Mouse (Mus musculus) small intestine, adult 2 months (tissue): ENCODE data around the gene Gucy2g. TPM values are rescaled to one million over a fixed set of nuclear protein-coding genes. Genes with fewer than 3 reads are reported as not detected.
"Not testable (repeated sequence)": the region's sequence is repeated elsewhere in the genome, so short reads cannot be mapped to it uniquely, and the experiment has no call there.

ENCODE experiments used
- H3K27ac ChIP-seq: fragments of 200-500 bp; 2 replicates; pipeline ENCODE4 v1.5.1; 2012; ENCODE audit warnings: low read depth, low read length, control low read depth, inconsistent platforms; ENCODE audit not compliant: insufficient read depth
- H3K27me3 ChIP-seq: fragments of 200-500 bp; 2 replicates; pipeline ENCODE4 v1.6.1; 2012; ENCODE audit warnings: mild to moderate bottlenecking, moderate library complexity, low read length, inconsistent platforms; ENCODE audit not compliant: control insufficient read depth, insufficient read depth
- H3K36me3 ChIP-seq: fragments of 200-500 bp; 2 replicates; pipeline ENCODE4 v1.6.1; 2012; ENCODE audit warnings: mild to moderate bottlenecking, low read length, control low read depth, inconsistent platforms; ENCODE audit not compliant: control insufficient read depth, insufficient read depth
- H3K4me1 ChIP-seq: fragments of 200-500 bp; 2 replicates; pipeline ENCODE4 v1.6.1; 2012; ENCODE audit warnings: low read length, inconsistent platforms, mixed read lengths; ENCODE audit not compliant: control insufficient read depth, insufficient read depth, insufficient read length
- H3K4me3 ChIP-seq: fragments of 200-500 bp; 2 replicates; pipeline ENCODE4 v1.5.1; 2012; ENCODE audit warnings: low read depth, mild to moderate bottlenecking, control low read depth, inconsistent platforms, low read length, moderate library complexity
- CTCF ChIP-seq: fragments of 200-500 bp; IDR thresholded peaks from 2 replicates; pipeline ENCODE4 v1.5.1; 2012; ENCODE audit warnings: low read depth, mild to moderate bottlenecking, control low read depth, inconsistent platforms, low read length, moderate library complexity, mixed read lengths; ENCODE audit not compliant: insufficient replicate concordance, insufficient read length; ENCODE audit errors: extremely low read depth
- POLR2A ChIP-seq: fragments of 200-500 bp; IDR thresholded peaks from 2 replicates; pipeline ENCODE4 v1.6.1; 2012; ENCODE audit warnings: low read depth, mild to moderate bottlenecking, control low read depth, inconsistent platforms, low read length, moderate library complexity
- WGBS: fragments of 180-500 bp; shearing (Covaris S2); methylation state at CpG from one replicate; pipeline ENCODE4 v1.1.7; 2018; 5-methylcytosine and 5-hydroxymethylcytosine counted together
- polyA plus RNA-seq: library from polyadenylated mRNA; depleted of rRNA; stranded (reverse); fragments of >200 nt; gene quantifications from 2 replicates; pipeline ENCODE4 v1.2.3, GENCODE M21; 2012

The Gucy2g gene
- polyA plus RNA-seq, 1 experiment, result 0.03 TPM

DNA sequence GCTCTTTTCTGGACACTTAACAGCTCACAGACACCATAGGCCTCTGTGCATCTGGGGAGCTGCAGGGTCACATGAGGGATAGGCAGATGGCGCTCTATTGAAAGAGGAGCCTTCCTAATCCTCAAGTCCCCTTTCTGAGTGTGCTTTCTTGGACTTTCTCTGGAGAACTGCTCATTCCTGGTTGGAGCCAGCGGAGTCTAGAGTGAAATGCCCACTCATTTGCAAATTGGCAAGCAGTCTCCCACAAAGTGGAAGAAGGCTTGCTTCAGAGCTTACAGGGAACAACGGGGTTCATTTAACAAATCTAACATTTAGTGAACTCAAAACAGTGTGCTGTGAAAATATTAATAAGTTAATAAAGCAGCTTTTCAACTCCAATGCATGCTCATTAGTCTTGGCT, 63.9 kb downstream of the Gucy2g start:
- TF ChIP-seq CTCF (no peak), POLR2A (no peak)
- no peaks in the 10 kb centered on the region for H3K36me3 ChIP-seq
- WGBS, result 93% methylated on average over 3 of the region's 3 CpGs

GRCm38 (mm10) chr19:55171585-55171984, 69.5 kb downstream of the Gucy2g start:
- 78% methylated on average over 1 of the region's 1 CpGs for WGBS
- TF ChIP-seq CTCF (no peak), POLR2A (no peak)

More for the DNA sequence above, 63.9 kb downstream of the Gucy2g start:
- H3K27ac ChIP-seq, result no peak overlapping the region
- no peaks in the 10 kb centered on the region for H3K27me3 ChIP-seq
- no peaks in the 10 kb centered on the region for H3K4me1 ChIP-seq
- no peak overlapping the region for H3K4me3 ChIP-seq

DNA sequence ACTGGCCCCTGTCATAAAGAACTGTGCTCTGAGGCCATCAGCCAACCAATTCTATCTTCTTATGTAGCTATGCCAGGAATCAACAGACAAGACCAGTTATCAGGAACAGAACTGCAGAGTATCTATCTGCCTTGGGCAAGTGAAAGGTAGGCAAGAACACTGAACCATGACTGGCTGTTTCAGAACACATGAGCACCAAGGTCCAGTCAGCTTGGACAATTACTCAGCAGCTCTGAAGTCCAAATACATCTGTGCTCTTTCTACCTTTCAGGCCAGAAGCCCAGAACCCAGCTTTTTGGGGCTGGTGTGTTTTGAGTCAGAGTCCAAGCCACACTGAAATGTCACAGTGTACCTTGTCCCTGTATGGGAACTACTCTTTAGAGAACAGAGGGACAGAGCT, 70.6 kb downstream of the Gucy2g start:
- H3K4me1 ChIP-seq, result peaks cover 4% of the 10 kb centered on the region; the same call in 1 of the 2 replicates
- H3K27ac ChIP-seq, result no peak overlapping the region
- no peaks in the 10 kb centered on the region for H3K27me3 ChIP-seq
- TF ChIP-seq POLR2A, result no peak
- TF ChIP-seq CTCF, result no peak
- no peak overlapping the region for H3K4me3 ChIP-seq
- H3K36me3 ChIP-seq, result no peaks in the 10 kb centered on the region

More at GRCm38 (mm10) chr19:55171585-55171984, 69.5 kb downstream of the Gucy2g start:
- no peak overlapping the region for H3K27ac ChIP-seq
- H3K4me1 ChIP-seq, result no peaks in the 10 kb centered on the region
- H3K36me3 ChIP-seq, result no peaks in the 10 kb centered on the region
- no peak overlapping the region for H3K4me3 ChIP-seq
- no peaks in the 10 kb centered on the region for H3K27me3 ChIP-seq

DNA sequence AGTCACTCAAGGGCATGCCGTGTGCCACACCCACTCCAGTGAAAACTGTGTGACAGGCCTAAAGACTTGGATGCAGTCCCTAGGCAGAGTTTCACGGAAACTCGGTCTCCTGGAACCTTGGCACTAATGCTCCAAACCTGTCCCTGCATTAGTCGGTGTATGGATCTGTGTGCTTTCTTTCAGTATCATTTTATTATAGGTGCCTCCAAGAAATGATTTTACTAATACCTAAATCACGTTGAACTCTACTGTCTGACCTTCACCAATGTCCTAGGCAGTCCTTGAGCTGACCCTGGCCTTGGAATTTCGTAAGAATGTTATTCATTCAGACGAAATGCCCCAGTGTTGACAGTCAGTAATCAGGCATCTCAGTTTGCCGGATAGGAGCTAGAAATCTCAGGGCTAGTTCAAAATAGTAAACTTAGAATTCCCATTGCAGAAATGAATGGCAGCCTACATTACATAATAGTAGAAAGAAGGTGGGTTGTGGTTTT, 71.8 kb downstream of the Gucy2g start:
- not testable (repeated sequence) for H3K36me3 ChIP-seq, H3K4me3 ChIP-seq, H3K27me3 ChIP-seq, H3K27ac ChIP-seq, H3K4me1 ChIP-seq
- 92% methylated on average over 8 of the region's 8 CpGs for WGBS

- no peaks in the 10 kb centered on the region for H3K27me3 ChIP-seq
- peaks cover 7% of the 10 kb centered on the region; the same call in 1 of the 2 replicates for H3K4me1 ChIP-seq
- WGBS, result 27% methylated on average over 6 of the region's 6 CpGs
- no peaks in the 10 kb centered on the region for H3K36me3 ChIP-seq
- no peak overlapping the region for H3K4me3 ChIP-seq
- TF ChIP-seq CTCF (no peak), POLR2A (no peak)
- no peak overlapping the region for H3K27ac ChIP-seq
These were observed 72.7 kb downstream of the Gucy2g start for GRCm38 (mm10) chr19:55168360-55168759.

- Histone ChIP-seq H3K27me3 (no peaks in the 10 kb centered on the region), H3K4me3 (no peak overlapping the region), H3K27ac (no peak overlapping the region), H3K36me3 (no peaks in the 10 kb centered on the region), H3K4me1 (peaks cover 7% of the 10 kb centered on the region; the same call in 1 of the 2 replicates)
- WGBS, result 38% methylated on average over 2 of the region's 2 CpGs
- TF ChIP-seq POLR2A (no peak), CTCF (no peak)
These were observed 73.3 kb downstream of the Gucy2g start for GRCm38 (mm10) chr19:55167741-55168140.

GRCm38 (mm10) chr19:55166741-55167140, 74.3 kb downstream of the Gucy2g start:
- no peak overlapping the region for H3K27ac ChIP-seq
- TF ChIP-seq POLR2A, result no peak
- no peak for TF ChIP-seq CTCF
- no peaks in the 10 kb centered on the region for H3K36me3 ChIP-seq
- no peak overlapping the region for H3K4me3 ChIP-seq
- H3K27me3 ChIP-seq, result no peaks in the 10 kb centered on the region
- 76% methylated on average over 2 of the region's 2 CpGs for WGBS
- H3K4me1 ChIP-seq, result peaks cover 7% of the 10 kb centered on the region; the same call in 1 of the 2 replicates

DNA sequence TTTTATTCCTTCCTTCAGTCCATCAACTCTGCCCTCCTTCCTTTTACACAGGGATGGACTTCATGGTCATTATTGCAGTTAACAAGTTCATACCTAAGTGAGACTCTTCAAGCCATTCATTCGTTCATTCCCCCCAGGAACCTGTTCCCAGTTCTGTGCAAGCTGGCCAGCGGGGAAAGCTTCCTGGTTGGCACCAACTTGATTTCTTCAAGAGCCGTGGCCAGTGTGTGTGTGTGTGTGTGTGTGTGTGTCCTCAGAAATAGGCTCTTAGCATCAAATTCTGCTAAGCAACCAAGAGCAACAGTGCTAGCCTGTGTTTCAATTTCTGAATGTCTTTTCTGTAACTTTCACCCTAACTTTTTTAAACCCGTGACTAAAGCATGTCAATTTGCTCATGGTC, 75.1 kb downstream of the Gucy2g start:
- TF ChIP-seq POLR2A, result no peak
- no peak for TF ChIP-seq CTCF
- H3K27me3 ChIP-seq, result no peaks in the 10 kb centered on the region
- peaks cover 7% of the 10 kb centered on the region; the same call in 1 of the 2 replicates for H3K4me1 ChIP-seq
- H3K27ac ChIP-seq, result no peak overlapping the region
- WGBS, result 49% methylated on average over 4 of the region's 4 CpGs
- no peak overlapping the region for H3K4me3 ChIP-seq
- H3K36me3 ChIP-seq, result no peaks in the 10 kb centered on the region
